Mouse (Mus musculus) MEL (cell line): ENCODE data around the gene Robo1. TPM values are rescaled to one million over a fixed set of nuclear protein-coding genes. Genes with fewer than 3 reads are reported as not detected.

Source experiments
- DNase-seq: peaks from one replicate; pipeline ENCODE4 v3.0.0; 2011; ENCODE audit warnings: low read depth, low spot score
- H3K27ac ChIP-seq: 2 replicates; pipeline ENCODE4 v1.5.1; 2012; ENCODE audit warnings: low read depth, mild to moderate bottlenecking, control low read depth, low read length, moderate library complexity; ENCODE audit not compliant: control insufficient read depth
- H3K27me3 ChIP-seq, 2 experiments: fragments of 150-350 bp in 1 of 2; sonication (generic) in 1 of 2; 2 replicates each; pipeline ENCODE4 v1.6.1; 2012; ENCODE audit warnings: low read length in 2 of 2, mild to moderate bottlenecking in 2 of 2, improper control_type of control experiment in 1 of 2, moderate library complexity in 1 of 2; ENCODE audit not compliant: insufficient read depth in 2 of 2, control insufficient read depth in 1 of 2
- H3K36me3 ChIP-seq, 2 experiments: 2 replicates each; pipeline ENCODE4 v1.6.1; 2012 to 2014; ENCODE audit warnings: low read length in 2 of 2, improper control_type of control experiment in 1 of 2, inconsistent platforms in 1 of 2, mild to moderate bottlenecking in 1 of 2; ENCODE audit not compliant: insufficient read depth in 2 of 2, control insufficient read depth in 1 of 2
- H3K4me1 ChIP-seq, 2 experiments: fragments of 150-350 bp in 1 of 2; sonication (generic) in 1 of 2; 2 replicates each; pipeline ENCODE4 v1.6.1; 2012; ENCODE audit warnings: low read length in 2 of 2, improper control_type of control experiment in 1 of 2, mild to moderate bottlenecking in 1 of 2; ENCODE audit not compliant: insufficient read depth in 2 of 2, control insufficient read depth in 1 of 2
- H3K4me3 ChIP-seq, 2 experiments: fragments of 150-350 bp in 1 of 2; sonication (generic) in 1 of 2; 2 replicates each; pipeline ENCODE4 v1.5.1; 2012; ENCODE audit warnings: low read depth in 2 of 2, low read length in 2 of 2, mild to moderate bottlenecking in 2 of 2, moderate library complexity in 2 of 2, control low read depth in 1 of 2, improper control_type of control experiment in 1 of 2; ENCODE audit not compliant: control insufficient read depth in 1 of 2, insufficient read depth in 1 of 2
- H3K79me2 ChIP-seq: 2 replicates; pipeline ENCODE4 v1.6.1; 2012; ENCODE audit warnings: mild to moderate bottlenecking, low read length, moderate library complexity; ENCODE audit not compliant: control insufficient read depth, poor library complexity, insufficient read depth
- H3K9ac ChIP-seq: 2 replicates; pipeline ENCODE4 v1.6.1; 2012; ENCODE audit warnings: low read depth, mild to moderate bottlenecking, control low read depth, low read length, moderate library complexity; ENCODE audit not compliant: control insufficient read depth, poor library complexity, severe bottlenecking
- H3K9me3 ChIP-seq: fragments of 150-350 bp; sonication (generic); replicated peaks from 2 replicates; pipeline ENCODE4 v1.6.1; 2012; ENCODE audit warnings: mild to moderate bottlenecking, low read length, improper control_type of control experiment, moderate library complexity; ENCODE audit not compliant: insufficient read depth
- BHLHE40 ChIP-seq: IDR thresholded peaks from 2 replicates; pipeline ENCODE4 v1.6.1; 2012; ENCODE audit warnings: low read depth, mild to moderate bottlenecking, inconsistent platforms, low read length, improper control_type of control experiment, borderline replicate concordance
- E2F4 ChIP-seq: IDR thresholded peaks from 2 replicates; pipeline ENCODE4 v1.6.1; 2011; ENCODE audit warnings: low read depth, low read length, improper control_type of control experiment, borderline replicate concordance
- ELF1 ChIP-seq: IDR thresholded peaks from 2 replicates; pipeline ENCODE4 v1.6.1; 2014; ENCODE audit warnings: low read depth, mild to moderate bottlenecking, inconsistent platforms, low read length, improper control_type of control experiment, moderate library complexity
- EP300 ChIP-seq, 2 experiments: IDR thresholded peaks; 2 replicates each; pipeline ENCODE4 v1.6.1; 2011; ENCODE audit warnings: improper control_type of control experiment in 2 of 2, low read length in 2 of 2, low read depth in 1 of 2, mild to moderate bottlenecking in 1 of 2
- ETS1 ChIP-seq: IDR thresholded peaks from 2 replicates; pipeline ENCODE4 v1.6.1; 2012; ENCODE audit warnings: low read depth, mild to moderate bottlenecking, inconsistent platforms, low read length, improper control_type of control experiment, moderate library complexity
- GABPA ChIP-seq: IDR thresholded peaks from 2 replicates; pipeline ENCODE4 v1.6.1; 2012; ENCODE audit warnings: low read depth, mild to moderate bottlenecking, inconsistent platforms, low read length, improper control_type of control experiment, moderate library complexity
- HCFC1 ChIP-seq: IDR thresholded peaks from 2 replicates; pipeline ENCODE4 v1.6.1; 2012; ENCODE audit warnings: low read depth, mild to moderate bottlenecking, inconsistent platforms, low read length, improper control_type of control experiment, moderate library complexity
- KAT2A ChIP-seq: conservative IDR thresholded peaks from 2 replicates; pipeline ENCODE4 v1.6.1; 2012; ENCODE audit warnings: low read depth, low read length, improper control_type of control experiment, inconsistent platforms
- MAX ChIP-seq: IDR thresholded peaks from 2 replicates; pipeline ENCODE4 v1.6.1; 2011; ENCODE audit warnings: low read length, improper control_type of control experiment
- MAZ ChIP-seq: IDR thresholded peaks from 2 replicates; pipeline ENCODE4 v1.6.1; 2012; ENCODE audit warnings: low read depth, mild to moderate bottlenecking, inconsistent platforms, low read length, improper control_type of control experiment
- MEF2A ChIP-seq: IDR thresholded peaks from 2 replicates; pipeline ENCODE4 v1.6.1; 2014; ENCODE audit warnings: low read depth, mild to moderate bottlenecking, inconsistent platforms, low read length, improper control_type of control experiment; ENCODE audit not compliant: poor library complexity, insufficient replicate concordance, severe bottlenecking; ENCODE audit errors: extremely low read depth
- MYC ChIP-seq: IDR thresholded peaks from 2 replicates; pipeline ENCODE4 v1.6.1; 2011; ENCODE audit warnings: low read depth, mild to moderate bottlenecking, low read length, improper control_type of control experiment, moderate library complexity
- NRF1 ChIP-seq: IDR thresholded peaks from 2 replicates; pipeline ENCODE4 v1.6.1; 2014; ENCODE audit warnings: low read depth, mild to moderate bottlenecking, inconsistent platforms, low read length, improper control_type of control experiment, moderate library complexity; ENCODE audit not compliant: poor library complexity, insufficient read depth, severe bottlenecking
- POLR2AphosphoS5 ChIP-seq: IDR thresholded peaks from 2 replicates; pipeline ENCODE4 v1.6.1; 2012; ENCODE audit warnings: low read depth, borderline replicate concordance, mild to moderate bottlenecking, inconsistent platforms, low read length, moderate library complexity, mixed read lengths
- RAD21 ChIP-seq: IDR thresholded peaks from 2 replicates; pipeline ENCODE4 v1.6.1; 2011; ENCODE audit warnings: mild to moderate bottlenecking, low read depth, low read length, improper control_type of control experiment
- SIN3A ChIP-seq: IDR thresholded peaks from 2 replicates; pipeline ENCODE4 v1.6.1; 2012; ENCODE audit warnings: low read length, improper control_type of control experiment, inconsistent platforms
- SMC3 ChIP-seq: IDR thresholded peaks from 2 replicates; pipeline ENCODE4 v1.6.1; 2011; ENCODE audit warnings: low read depth, low read length, improper control_type of control experiment
- USF2 ChIP-seq, 2 experiments: IDR thresholded peaks; 2 replicates each; pipeline ENCODE4 v1.6.1; 2011 to 2012; ENCODE audit warnings: improper control_type of control experiment in 2 of 2, low read length in 2 of 2, borderline replicate concordance in 1 of 2, inconsistent platforms in 1 of 2, low read depth in 1 of 2, mild to moderate bottlenecking in 1 of 2; ENCODE audit not compliant: insufficient read depth in 1 of 2
- ZKSCAN1 ChIP-seq: IDR thresholded peaks from 2 replicates; pipeline ENCODE4 v1.6.1; 2012; ENCODE audit warnings: low read depth, mild to moderate bottlenecking, inconsistent platforms, low read length, improper control_type of control experiment, moderate library complexity
- ZMIZ1 ChIP-seq: IDR thresholded peaks from 2 replicates; pipeline ENCODE4 v1.6.1; 2012; ENCODE audit warnings: low read depth, mild to moderate bottlenecking, inconsistent platforms, low read length, improper control_type of control experiment, moderate library complexity
- polyA plus RNA-seq, 2 experiments: library from polyadenylated mRNA; stranded (reverse) in 1 of 2; unstranded in 1 of 2; fragments of >175 nt in 1 of 2; fragments of >200 nt in 1 of 2; gene quantifications; 2 replicates each; pipeline versions ENCODE4 v1.2.1 to v1.2.4; 2012; ENCODE audit warnings: low replicate concordance in 2 of 2, low read depth in 1 of 2; ENCODE audit not compliant: insufficient read length in 2 of 2, insufficient read depth in 1 of 2, missing spikeins in 1 of 2
- total RNA-seq: library from RNA; depleted of rRNA; stranded (reverse); fragments of 300-350 nt; gene quantifications from 2 replicates; pipeline ENCODE4 v1.2.3, GENCODE M21; 2012

Gene Robo1
- total and polyA plus RNA-seq, 3 experiments, result not detected

- Histone ChIP-seq H3K4me1 (no peaks in the 10 kb centered on the region), H3K27me3 (no peaks in the 10 kb centered on the region), H3K36me3 (no peaks in the 10 kb centered on the region), H3K27ac (no peak overlapping the region), H3K9ac (no peak overlapping the region), H3K4me3 (no peak overlapping the region), H3K9me3 (no peaks in the 10 kb centered on the region), H3K79me2 (no peaks in the 10 kb centered on the region)
- TF ChIP-seq NRF1, result no peak
- TF ChIP-seq SMC3, result no peak
- TF ChIP-seq MYC, result no peak
- no peak for TF ChIP-seq ELF1
- no peak for TF ChIP-seq MEF2A
- no peak for TF ChIP-seq ZKSCAN1
- no peak for TF ChIP-seq HCFC1
- TF ChIP-seq SIN3A, result no peak
- no peak for TF ChIP-seq MAX
- TF ChIP-seq MAZ, result no peak
- TF ChIP-seq POLR2AphosphoS5, result no peak
- no peak for TF ChIP-seq E2F4
- TF ChIP-seq KAT2A, result no peak
- no peak for TF ChIP-seq ZMIZ1
- TF ChIP-seq BHLHE40, result no peak
- TF ChIP-seq ETS1, result no peak
- TF ChIP-seq GABPA, result no peak
- DNase-seq, result no peak
Observed at GRCm38 (mm10) chr16:72990376-72991167, 682.5 kb downstream of the Robo1 start.

GRCm38 (mm10) chr16:72993189-72993588 is 685.1 kb downstream of the Robo1 start:
- no peak overlapping the region for H3K27ac ChIP-seq

More at GRCm38 (mm10) chr16:72993189-72993588, 685.1 kb downstream of the Robo1 start:
- Histone ChIP-seq H3K4me1 (no peaks in the 10 kb centered on the region), H3K9me3 (no peaks in the 10 kb centered on the region), H3K36me3 (no peaks in the 10 kb centered on the region), H3K9ac (no peak overlapping the region), H3K27me3 (no peaks in the 10 kb centered on the region), H3K4me3 (no peak overlapping the region), H3K79me2 (no peaks in the 10 kb centered on the region)
- no peak for DNase-seq
- TF ChIP-seq HCFC1, result no peak
- no peak for TF ChIP-seq MAX
- TF ChIP-seq ELF1, result no peak
- TF ChIP-seq EP300 (IDR thresholded peaks at IDR 0.05; ENCODE audit: low read depth in 1 of 2, low read length in 2 of 2), result no peak
- TF ChIP-seq RAD21, result no peak
- no peak for TF ChIP-seq USF2 (IDR thresholded peaks at IDR 0.05; ENCODE audit: borderline replicate concordance in 1 of 2, insufficient read depth in 1 of 2, low read depth in 1 of 2, low read length in 2 of 2)
